Mouse (Mus musculus) 3T3-L1 (cell line): ENCODE data around the gene Gm45233.

ENCODE experiments used
- DNase-seq: peaks from one replicate; pipeline ENCODE4 v3.0.0-alpha.2; 2015; ENCODE audit warnings: low read depth, low spot score

The Gm45233 gene

GRCm38 (mm10) chr7:43495343-43496021 lies 51.6 kb downstream of the Gm45233 start:
- DNase-seq, result no peak

DNA sequence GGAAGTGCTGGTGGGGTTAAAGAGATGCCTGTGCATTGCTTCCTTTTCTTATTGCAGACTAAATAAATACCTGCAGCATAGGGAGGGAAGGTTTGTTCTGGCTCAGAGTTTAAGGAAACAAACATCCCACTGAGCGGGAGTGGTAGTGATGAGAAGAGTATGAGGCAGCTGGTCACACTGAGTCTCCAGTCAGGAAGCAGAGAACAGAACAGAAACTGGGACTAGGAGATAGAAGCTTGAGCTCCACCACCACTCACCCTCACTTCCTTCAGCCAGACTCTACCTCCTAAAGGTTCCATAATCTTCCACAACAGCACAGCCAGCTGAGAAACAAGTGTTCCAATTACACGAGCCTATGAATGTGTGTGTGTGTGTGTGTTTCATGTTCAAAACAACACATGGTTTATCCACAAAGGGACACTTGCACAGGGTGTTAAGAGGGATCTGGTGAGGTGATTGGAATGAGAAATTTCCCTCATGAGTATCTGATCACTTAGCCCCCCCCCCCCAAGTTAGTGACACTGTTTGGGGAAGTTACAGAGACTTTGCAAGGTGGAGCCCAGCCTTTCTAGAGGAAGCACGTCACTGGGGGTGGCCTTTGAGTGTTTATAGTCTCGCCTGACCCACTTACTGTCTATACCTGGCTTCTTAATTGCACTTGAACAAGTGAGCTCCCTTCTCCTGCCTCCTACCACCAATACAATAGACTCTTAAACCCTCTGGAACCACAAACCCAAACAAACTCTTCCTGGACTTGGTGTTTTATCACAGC lies 68.0 kb downstream of the Gm45233 start:
- no peak for DNase-seq

GRCm38 (mm10) chr7:43512519-43512918 lies 68.6 kb downstream of the Gm45233 start:
- DNase-seq, result no peak
